Mouse (Mus musculus) kidney, adult 2 months (tissue): Measurements from ENCODE around the gene Eps15l1. TPM values are rescaled to one million over a fixed set of nuclear protein-coding genes. Genes with fewer than 3 reads are reported as not detected.

Source experiments
- DNase-seq: peaks from one replicate; pipeline ENCODE4 v3.0.0; 2021
- H3K27ac ChIP-seq: fragments of 200-500 bp; 2 replicates; pipeline ENCODE4 v1.5.1; 2012; ENCODE audit warnings: low read depth, low read length, control low read depth, inconsistent platforms; ENCODE audit not compliant: insufficient read depth
- H3K27me3 ChIP-seq: fragments of 200-500 bp; replicated peaks from 2 replicates; pipeline ENCODE4 v1.6.1; 2012; ENCODE audit warnings: mild to moderate bottlenecking, moderate library complexity, low read length, inconsistent platforms; ENCODE audit not compliant: control insufficient read depth, insufficient read depth
- H3K36me3 ChIP-seq: fragments of 200-500 bp; 2 replicates; pipeline ENCODE4 v1.6.1; 2012; ENCODE audit warnings: mild to moderate bottlenecking, moderate library complexity, low read length, inconsistent platforms; ENCODE audit not compliant: control insufficient read depth, insufficient read depth
- H3K4me1 ChIP-seq: fragments of 200-500 bp; 2 replicates; pipeline ENCODE4 v1.6.1; 2011; ENCODE audit warnings: low read length; ENCODE audit not compliant: control insufficient read depth, insufficient read depth
- H3K4me3 ChIP-seq: fragments of 200-500 bp; 2 replicates; pipeline ENCODE4 v1.5.1; 2011; ENCODE audit warnings: mild to moderate bottlenecking, low read depth, low read length, control low read depth; ENCODE audit not compliant: insufficient read depth
- CTCF ChIP-seq: fragments of 200-500 bp; conservative IDR thresholded peaks from 2 replicates; pipeline ENCODE4 v1.5.1; 2011; ENCODE audit warnings: low read depth, mild to moderate bottlenecking, control low read depth, low read length, moderate library complexity, mixed read lengths; ENCODE audit not compliant: insufficient read depth, insufficient read length
- POLR2A ChIP-seq: fragments of 200-500 bp; IDR thresholded peaks from one replicate; pipeline ENCODE4 v1.6.1; 2011; ENCODE audit warnings: low read depth, low read length, control low read depth
- WGBS: fragments of 180-500 bp; shearing (Covaris S2); methylation state at CpG from one replicate; pipeline ENCODE4 v1.1.7; 2018; 5-methylcytosine and 5-hydroxymethylcytosine counted together
- polyA plus RNA-seq: library from polyadenylated mRNA; depleted of rRNA; stranded (reverse); fragments of >200 nt; gene quantifications from 2 replicates; pipeline ENCODE4 v1.2.3, GENCODE M21; 2012

The Eps15l1 gene
- polyA plus RNA-seq, 1 experiment = 30.3 TPM

GRCm38 (mm10) chr8:72413839-72414238 lies 7.4 kb downstream of the Eps15l1 start:
- no peak for TF ChIP-seq CTCF
- no peak for TF ChIP-seq POLR2A
- Histone ChIP-seq H3K4me1 (peaks cover 36% of the 10 kb centered on the region), H3K27me3 (no peaks in the 10 kb centered on the region), H3K4me3 (no peak overlapping the region), H3K36me3 (no peaks in the 10 kb centered on the region), H3K27ac (no peak overlapping the region)
- 77% methylated on average over 7 of the region's 7 CpGs for WGBS
- DNase-seq = no peak

- no peak overlapping the region for H3K27ac ChIP-seq
- TF ChIP-seq POLR2A = no peak
- TF ChIP-seq CTCF = no peak
- 49% methylated on average over 3 of the region's 3 CpGs for WGBS
- H3K4me3 ChIP-seq = no peak overlapping the region
- H3K27me3 ChIP-seq = no peaks in the 10 kb centered on the region
- H3K4me1 ChIP-seq = peaks cover 11% of the 10 kb centered on the region
- H3K36me3 ChIP-seq = no peaks in the 10 kb centered on the region
- no peak for DNase-seq
Measured at GRCm38 (mm10) chr8:72409443-72409842, 11.8 kb downstream of the Eps15l1 start.

GRCm38 (mm10) chr8:72407878-72408277 lies 13.4 kb downstream of the Eps15l1 start:
- H3K36me3 ChIP-seq = no peaks in the 10 kb centered on the region
- WGBS = 75% methylated on average over 1 of the region's 1 CpGs
- TF ChIP-seq POLR2A (no peak), CTCF (no peak)
- no peaks in the 10 kb centered on the region for H3K27me3 ChIP-seq
- no peak overlapping the region for H3K4me3 ChIP-seq
- peaks cover 11% of the 10 kb centered on the region for H3K4me1 ChIP-seq
- no peak overlapping the region for H3K27ac ChIP-seq
- DNase-seq = peak; percentile 16

GRCm38 (mm10) chr8:72402981-72403380 lies 18.3 kb downstream of the Eps15l1 start:
- Histone ChIP-seq H3K4me1 (no peaks in the 10 kb centered on the region), H3K4me3 (no peak overlapping the region), H3K36me3 (no peaks in the 10 kb centered on the region), H3K27me3 (no peaks in the 10 kb centered on the region), H3K27ac (no peak overlapping the region)
- DNase-seq = no peak
- WGBS = 93% methylated on average over 3 of the region's 3 CpGs
- no peak for TF ChIP-seq CTCF
- no peak for TF ChIP-seq POLR2A

GRCm38 (mm10) chr8:72401381-72401780 lies 19.9 kb downstream of the Eps15l1 start:
- Histone ChIP-seq H3K4me1 (no peaks in the 10 kb centered on the region), H3K27ac (no peak overlapping the region), H3K4me3 (no peak overlapping the region), H3K36me3 (no peaks in the 10 kb centered on the region), H3K27me3 (no peaks in the 10 kb centered on the region)
- TF ChIP-seq CTCF (no peak), POLR2A (no peak)
- no peak for DNase-seq
- 96% methylated on average over 1 of the region's 1 CpGs for WGBS

GRCm38 (mm10) chr8:72385737-72386136 lies 35.5 kb downstream of the Eps15l1 start:
- Histone ChIP-seq H3K27me3 (no peaks in the 10 kb centered on the region), H3K4me3 (no peak overlapping the region), H3K4me1 (no peaks in the 10 kb centered on the region), H3K27ac (no peak overlapping the region), H3K36me3 (no peaks in the 10 kb centered on the region; the same call in none of the 2 replicates)
- TF ChIP-seq CTCF = no peak
- no peak for TF ChIP-seq POLR2A
- 90% methylated on average over 2 of the region's 2 CpGs for WGBS
- no peak for DNase-seq

- H3K4me1 ChIP-seq = no peaks in the 10 kb centered on the region
Measured at GRCm38 (mm10) chr8:72382395-72382794, 38.9 kb downstream of the Eps15l1 start.

GRCm38 (mm10) chr8:72380656-72381055 lies 40.6 kb downstream of the Eps15l1 start:
- Histone ChIP-seq H3K36me3 (peaks cover 3% of the 10 kb centered on the region), H3K27me3 (no peaks in the 10 kb centered on the region), H3K4me3 (no peak overlapping the region), H3K27ac (no peak overlapping the region), H3K4me1 (no peaks in the 10 kb centered on the region; the same call in 1 of the 2 replicates)
- no peak for TF ChIP-seq POLR2A
- no peak for TF ChIP-seq CTCF
- no peak for DNase-seq
- 85% methylated on average over 8 of the region's 8 CpGs for WGBS

More at GRCm38 (mm10) chr8:72382395-72382794, 38.9 kb downstream of the Eps15l1 start:
- TF ChIP-seq POLR2A (no peak), CTCF (peak; percentile 32)
- 53% methylated on average over 5 of the region's 5 CpGs for WGBS
- H3K27me3 ChIP-seq = no peaks in the 10 kb centered on the region
- no peak for DNase-seq
- H3K27ac ChIP-seq = no peak overlapping the region
- H3K36me3 ChIP-seq = peaks cover 3% of the 10 kb centered on the region
- no peak overlapping the region for H3K4me3 ChIP-seq
